Mouse (Mus musculus): ENCODE data around the gene Rgs7.

Rgs7 gene

GRCm38 (mm10) chr1:175491861-175492682, at the start of gene Rgs7:
Rgs7 (minus strand) TSS chr1:175492500.
- DNase-seq (ENCODE audit: low read depth, low spot score), result no peak

- no peak for DNase-seq (ENCODE audit: low read depth, low spot score)
These were observed 48.4 kb upstream of the Rgs7 start for GRCm38 (mm10) chr1:175540700-175541099.

GRCm38 (mm10) chr1:175537321-175537720, 45.0 kb upstream of the Rgs7 start:
- no peak for DNase-seq (ENCODE audit: low read depth, low spot score)

GRCm38 (mm10) chr1:175529858-175530257, 37.6 kb upstream of the Rgs7 start:
- DNase-seq (ENCODE audit: low read depth, low spot score), result no peak

DNA sequence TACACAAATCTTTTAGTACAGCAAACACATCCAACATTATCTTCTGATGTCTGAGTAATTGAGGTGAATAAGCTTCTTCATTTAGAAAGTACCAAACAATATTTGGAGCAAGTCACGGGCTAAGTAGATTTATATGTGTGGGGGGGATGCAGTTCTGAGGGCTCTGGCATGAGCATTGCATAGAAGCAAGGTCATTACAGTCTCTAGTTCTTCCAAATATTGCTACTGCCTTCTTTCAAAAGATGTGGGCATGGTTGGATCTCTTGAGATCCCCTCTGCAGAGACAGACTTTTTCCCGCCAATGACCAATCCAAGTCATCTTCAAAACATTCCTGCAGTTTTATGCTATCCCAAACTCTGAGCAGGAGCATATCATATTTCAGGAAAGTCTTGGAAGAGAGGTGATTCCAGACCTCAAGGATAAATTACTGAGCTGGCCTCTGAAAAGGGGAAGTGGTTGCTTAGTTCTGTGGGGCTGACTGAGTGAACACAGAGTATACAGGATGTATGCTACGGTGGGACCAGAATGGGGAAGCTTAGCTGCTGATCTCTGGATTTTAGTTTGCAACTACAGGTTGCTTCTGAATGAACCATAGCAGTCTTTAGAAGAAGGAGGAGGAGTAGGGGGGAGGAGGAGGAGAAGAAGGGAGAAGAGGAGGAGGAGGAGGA, 32.5 kb upstream of the Rgs7 start:
- no peak for DNase-seq (ENCODE audit: low read depth, low spot score)

- no peak for DNase-seq (ENCODE audit: low read depth, low spot score)
These were observed 31.3 kb upstream of the Rgs7 start for GRCm38 (mm10) chr1:175523572-175523971.

- DNase-seq (ENCODE audit: low read depth, low spot score), result no peak
These were observed 22.2 kb upstream of the Rgs7 start for GRCm38 (mm10) chr1:175514543-175514942.

- no peak for DNase-seq (ENCODE audit: low read depth, low spot score)
These were observed 19.9 kb upstream of the Rgs7 start for GRCm38 (mm10) chr1:175512173-175512572.

- no peak for DNase-seq (ENCODE audit: low read depth, low spot score)
These were observed 17.7 kb upstream of the Rgs7 start for GRCm38 (mm10) chr1:175509989-175510388.

- no peak for DNase-seq (ENCODE audit: low read depth, low spot score)
These were observed 363 bp upstream of the Rgs7 start for GRCm38 (mm10) chr1:175492683-175493043.

DNA sequence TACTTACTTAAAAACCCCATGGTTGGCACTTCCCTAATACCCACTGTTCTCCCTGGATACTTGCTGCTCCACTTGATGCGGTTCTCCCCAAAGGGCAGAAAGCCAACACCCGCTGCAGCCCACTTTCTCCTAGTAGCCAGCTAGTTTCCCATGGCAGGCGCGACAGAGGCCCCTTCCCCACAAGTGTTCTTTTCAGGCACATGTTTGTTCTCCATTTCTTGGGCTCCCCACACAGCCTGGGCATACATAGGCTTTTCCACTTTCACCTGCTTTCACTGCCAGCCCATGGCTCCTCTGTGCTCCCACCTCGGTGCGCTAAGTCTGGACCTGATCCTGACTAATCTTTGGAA, 814 bp downstream of the Rgs7 start:
- DNase-seq (ENCODE audit: low read depth, low spot score), result no peak

DNA sequence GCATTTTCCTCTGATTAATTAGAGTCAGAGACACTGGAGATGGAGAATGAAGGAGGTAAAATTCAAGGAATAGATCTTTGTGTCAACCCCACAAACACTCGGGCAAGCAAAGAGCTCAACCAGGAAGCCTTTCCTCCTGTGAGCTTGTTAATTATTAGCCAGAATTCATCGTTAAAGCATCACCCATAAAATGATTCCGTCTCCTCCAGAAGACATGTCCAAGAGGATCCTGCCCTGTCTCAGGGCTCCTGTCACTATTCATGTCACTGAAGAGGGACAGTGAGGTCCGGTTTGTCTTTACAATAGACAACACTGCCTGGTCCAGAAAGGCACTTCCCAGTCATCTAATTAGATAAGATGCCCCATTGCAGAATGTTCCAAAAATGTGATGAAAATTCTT, 7.2 kb downstream of the Rgs7 start:
- DNase-seq (ENCODE audit: low read depth, low spot score), result no peak

DNA sequence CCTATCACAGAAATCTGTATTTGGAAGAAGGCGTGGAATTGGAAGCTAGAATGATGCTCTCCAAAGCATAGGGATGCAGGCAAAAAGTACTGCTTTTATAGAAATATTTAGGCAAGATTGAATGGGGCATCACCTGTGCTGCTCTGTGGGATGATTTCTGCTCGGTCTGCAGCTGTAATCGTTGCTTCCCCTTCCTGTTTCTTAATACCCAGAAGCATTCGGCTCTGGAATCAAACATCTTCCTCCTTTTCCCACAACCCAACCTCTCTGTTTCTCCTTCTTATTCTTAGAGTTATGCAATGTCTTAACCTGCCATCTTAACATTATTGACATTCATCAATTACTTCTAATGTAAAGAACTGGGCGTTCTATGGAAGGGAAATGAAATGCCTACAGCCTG, 19.2 kb downstream of the Rgs7 start:
- no peak for DNase-seq (ENCODE audit: low read depth, low spot score)

GRCm38 (mm10) chr1:175469087-175469788, 23.1 kb downstream of the Rgs7 start:
- DNase-seq (ENCODE audit: low read depth, low spot score), result no peak

- DNase-seq (ENCODE audit: low read depth, low spot score), result no peak
These were observed 27.7 kb downstream of the Rgs7 start for GRCm38 (mm10) chr1:175464566-175464965.

- DNase-seq (ENCODE audit: low read depth, low spot score), result no peak
These were observed 29.9 kb downstream of the Rgs7 start for GRCm38 (mm10) chr1:175462351-175462750.

GRCm38 (mm10) chr1:175454041-175454636, 38.2 kb downstream of the Rgs7 start:
- no peak for DNase-seq (ENCODE audit: low read depth, low spot score)

DNA sequence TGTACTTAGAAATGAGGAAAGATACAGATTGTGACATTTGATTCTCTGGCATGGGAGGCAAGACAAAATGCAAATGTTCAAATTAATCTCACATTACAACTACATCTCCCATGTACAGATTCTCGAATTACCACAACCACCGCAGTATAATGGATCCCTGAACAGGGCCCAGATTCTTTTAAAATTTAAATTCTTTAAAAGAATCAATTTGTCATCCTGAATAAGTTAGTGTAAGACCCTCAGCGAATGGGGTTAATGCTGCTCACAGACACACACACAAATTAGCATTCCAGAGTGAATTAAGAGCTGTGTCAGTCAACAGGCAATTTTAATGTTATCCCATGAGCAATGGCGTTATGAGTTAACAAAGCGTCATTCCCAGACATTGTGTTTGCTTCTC, 44.3 kb downstream of the Rgs7 start:
- DNase-seq (ENCODE audit: low read depth, low spot score), result no peak

GRCm38 (mm10) chr1:175442939-175443338, 49.4 kb downstream of the Rgs7 start:
- DNase-seq (ENCODE audit: low read depth, low spot score), result no peak

- DNase-seq (ENCODE audit: low read depth, low spot score), result no peak
These were observed 50.3 kb downstream of the Rgs7 start for GRCm38 (mm10) chr1:175442025-175442424.

DNA sequence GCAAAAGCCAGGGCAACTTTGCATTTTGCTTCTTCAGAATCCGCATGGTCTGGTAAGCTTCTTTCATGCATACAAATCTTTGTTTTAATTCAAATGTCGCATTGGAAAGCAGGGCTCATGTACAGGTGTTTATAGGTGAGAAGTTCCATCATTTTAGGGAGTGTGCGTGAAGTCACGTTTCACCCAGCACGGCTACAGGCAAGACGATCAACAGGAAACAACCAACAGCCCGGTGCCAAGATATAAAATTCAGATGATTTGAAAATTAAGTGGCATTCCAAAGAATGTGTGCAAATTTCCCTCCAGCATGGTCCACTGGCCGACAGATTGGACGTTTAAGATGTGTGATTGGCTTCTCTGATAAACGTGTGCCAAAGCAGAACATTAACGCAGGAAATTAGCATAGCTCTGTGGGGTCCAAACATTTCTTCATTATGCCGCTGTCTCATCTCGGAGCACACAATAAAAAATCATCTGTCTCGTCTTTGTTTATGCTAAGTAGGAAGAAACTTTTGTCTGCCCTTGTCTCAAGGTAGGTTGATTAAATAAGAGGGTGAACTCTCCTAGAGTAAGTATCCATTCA, 58.6 kb downstream of the Rgs7 start:
- DNase-seq (ENCODE audit: low read depth, low spot score), result no peak

DNA sequence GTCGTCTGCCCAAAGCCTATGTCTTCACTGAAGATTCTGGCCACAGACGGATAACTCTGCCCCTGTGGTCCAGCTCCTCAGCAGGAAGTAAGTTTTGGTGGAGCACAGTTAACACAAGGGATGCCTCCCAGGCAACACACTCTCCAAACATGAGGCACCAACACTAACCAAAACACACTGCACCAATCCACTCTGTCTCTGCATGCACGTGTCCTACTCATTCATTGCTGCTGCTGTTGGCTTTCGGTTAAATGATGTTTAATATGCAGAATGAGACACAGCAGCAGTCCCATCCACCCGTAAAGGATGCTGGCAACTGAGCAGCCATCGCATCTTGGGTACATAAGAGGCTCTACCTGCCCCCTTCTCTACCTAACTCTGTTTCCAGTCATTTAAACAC, 59.2 kb downstream of the Rgs7 start:
- DNase-seq (ENCODE audit: low read depth, low spot score), result no peak

All from 3T3-L1 (cell line).